8 mouse cellular contexts compared by ENCODE assay signal in genomic region chr3:157566725-157567565, GRCm38 (mm10). TPM values are rescaled to one million over a fixed set of nuclear protein-coding genes. Genes with fewer than 3 reads are reported as not detected.
DNase-seq lines count a peak whose midpoint lies in the region; ATAC-seq and TF ChIP-seq lines count a peak whose summit lies in the region.

TSS of gene Ptger3 (plus strand) at chr3:157566892.

- POLR2A ChIA-PET in Patski (lab: Charles Lee) = no interaction called here

- H3K4me1 ChIP-seq in embryonic facial prominence, embryonic 13.5 days = peaks cover 16% of the 10 kb centered on the region
- H3K4me1 ChIP-seq in hindbrain, embryonic 10.5 days (replicated peaks) = peaks cover 14% of the 10 kb centered on the region
- H3K4me1 ChIP-seq in cerebellum, adult 2 months (ENCODE audit: control insufficient read depth, insufficient read depth, low read length) = no peaks in the 10 kb centered on the region; the same call in 1 of the 2 replicates

- DNase-seq in CD4-positive, CD25-positive, alpha-beta regulatory T cell, adult 2 months (ENCODE audit: low read depth, low spot score) = peak; percentile 62
- no peak for DNase-seq in Patski (ENCODE audit: low read depth, low spot score)
- peak; percentile 43 for DNase-seq in hindbrain, embryonic 10.5 days (ENCODE audit: low spot score)
- DNase-seq in layer of hippocampus, postnatal 14 days (ENCODE audit: low spot score in 2 of 2) = peak; percentile 12 to 15
- DNase-seq in lung, postnatal 4 days = peak; percentile 8 to 49
- peak; percentile 59 for DNase-seq in right cerebral cortex, postnatal 14 days
- DNase-seq in cerebellum, adult 2 months = no peak

- no peak for TF ChIP-seq CTCF in Patski (IDR thresholded peaks at IDR 0.05)
- TF ChIP-seq CTCF in cerebellum, adult 2 months (IDR thresholded peaks at IDR 0.05; ENCODE audit: borderline replicate concordance, insufficient read depth, low read depth, low read length) = no peak

- no peak within 1 kb of the TSS for H3K27ac ChIP-seq in embryonic facial prominence, embryonic 13.5 days
- H3K27ac ChIP-seq in hindbrain, embryonic 10.5 days = no peak within 1 kb of the TSS
- H3K27ac ChIP-seq in cerebellum, adult 2 months (ENCODE audit: insufficient read depth, low read length) = no peak within 1 kb of the TSS

- no peaks in the 10 kb centered on the region for H3K36me3 ChIP-seq in embryonic facial prominence, embryonic 13.5 days
- no peaks in the 10 kb centered on the region for H3K36me3 ChIP-seq in hindbrain, embryonic 10.5 days

- H3K9me3 ChIP-seq in embryonic facial prominence, embryonic 13.5 days = no peaks in the 10 kb centered on the region
- no peaks in the 10 kb centered on the region for H3K9me3 ChIP-seq in hindbrain, embryonic 10.5 days

- in situ Hi-C loops in Patski (cut with MboI; ENCODE audit: low pct_unique_long_range_greater_than_20kb) = loop anchor here (10.0 kb wide), 1 partner anchor 308 kb away; no protein-coding TSS in a partner anchor

- peak within 1 kb of the TSS; percentile 99 for H3K4me2 ChIP-seq in embryonic facial prominence, embryonic 13.5 days

- CTCF ChIA-PET in Patski (lab: Charles Lee) = interaction anchor here (0.7 to 7.3 kb wide), 4 partner anchors 9 to 147 kb away, joined by 3 to 107 read pairs (median 5); no protein-coding TSS in a partner anchor

- H3K9ac ChIP-seq in embryonic facial prominence, embryonic 13.5 days = peak within 1 kb of the TSS; percentile 67

- WGBS in embryonic facial prominence, embryonic 13.5 days = 1% methylated on average over 84 of the region's 84 CpGs
- WGBS in hindbrain, embryonic 10.5 days = 1% methylated on average over 84 of the region's 84 CpGs
- WGBS in cerebellum, adult 2 months = under 1% methylated on average over 84 of the region's 84 CpGs

- peak; percentile 72 for ATAC-seq in Patski
- peak; percentile 72 for ATAC-seq in embryonic facial prominence, embryonic 13.5 days (ENCODE audit: insufficient number of reproducible peaks, insufficient read depth, low FRiP score, low TSS enrichment, low read depth)

- peaks cover 12% of the 10 kb centered on the region for H3K27me3 ChIP-seq in Patski
- peaks cover 46% of the 10 kb centered on the region for H3K27me3 ChIP-seq in embryonic facial prominence, embryonic 13.5 days
- H3K27me3 ChIP-seq in hindbrain, embryonic 10.5 days (ENCODE audit: insufficient read depth, poor library complexity, severe bottlenecking) = peaks cover 45% of the 10 kb centered on the region
- H3K27me3 ChIP-seq in cerebellum, adult 2 months (ENCODE audit: control insufficient read depth, insufficient read depth, low read length) = no peaks in the 10 kb centered on the region

- no peak for TF ChIP-seq POLR2A in cerebellum, adult 2 months (IDR thresholded peaks at IDR 0.05; ENCODE audit: borderline replicate concordance, insufficient read depth, low read length)

- peak within 1 kb of the TSS; percentile 57 for H3K4me3 ChIP-seq in embryonic facial prominence, embryonic 13.5 days
- H3K4me3 ChIP-seq in hindbrain, embryonic 10.5 days = peak within 1 kb of the TSS; percentile 58
- no peak within 1 kb of the TSS for H3K4me3 ChIP-seq in cerebellum, adult 2 months (replicated peaks; ENCODE audit: insufficient read depth, low read depth, low read length)

RNA-seq across cellular contexts. Expression of gene Ptger3, which starts in this region (rescaled TPM):
- polyA plus RNA-seq in Patski (2021) = 93.7 TPM
- polyA plus RNA-seq in embryonic facial prominence, embryonic 13.5 days (2015; fragmentation: Nextera tagmentation; extraction: Ambion mirVana) = 6.6 and 8.4 TPM in 2 replicates
- 0.81 and 3.5 TPM in 2 replicates for polyA plus RNA-seq in hindbrain, embryonic 10.5 days (2016; fragmentation: Nextera tagmentation; extraction: Ambion mirVana)
- total RNA-seq in layer of hippocampus, postnatal 14 days (2021) = 1 to 10 TPM; 2.5 to 3.1 TPM
- 0.34 and 0.43 TPM in 2 replicates for polyA plus RNA-seq in cerebellum, adult 2 months (2012; rRNA removed)

Comparison
In these comparisons a context has a peak if more than half of its experiments do, and no peak if none do; other contexts are left out.
1. RNA of gene Ptger3 (polyA plus RNA-seq): 93.7 TPM in Patski (single experiment); 6.6 to 8.4 TPM in embryonic facial prominence, embryonic 13.5 days, 0.81 to 3.5 TPM in hindbrain, embryonic 10.5 days and 0.34 to 0.43 TPM in cerebellum, adult 2 months; every median in the first group is over 10 times any median in the second.
2. DNase-seq: peak in CD4-positive, CD25-positive, alpha-beta regulatory T cell, adult 2 months (single experiment), hindbrain, embryonic 10.5 days (single experiment), layer of hippocampus, postnatal 14 days (2 of 2), lung, postnatal 4 days (2 of 2) and right cerebral cortex, postnatal 14 days (single experiment); none in Patski (single experiment) and cerebellum, adult 2 months (0 of 2).